Mouse (Mus musculus): ENCODE results near the gene Asap3. TPM values are rescaled to one million over a fixed set of nuclear protein-coding genes. Genes with fewer than 3 reads are reported as not detected.

Gene Asap3
- polyA plus RNA-seq, 1 experiment from 2014 or later: 3.4 TPM

DNA sequence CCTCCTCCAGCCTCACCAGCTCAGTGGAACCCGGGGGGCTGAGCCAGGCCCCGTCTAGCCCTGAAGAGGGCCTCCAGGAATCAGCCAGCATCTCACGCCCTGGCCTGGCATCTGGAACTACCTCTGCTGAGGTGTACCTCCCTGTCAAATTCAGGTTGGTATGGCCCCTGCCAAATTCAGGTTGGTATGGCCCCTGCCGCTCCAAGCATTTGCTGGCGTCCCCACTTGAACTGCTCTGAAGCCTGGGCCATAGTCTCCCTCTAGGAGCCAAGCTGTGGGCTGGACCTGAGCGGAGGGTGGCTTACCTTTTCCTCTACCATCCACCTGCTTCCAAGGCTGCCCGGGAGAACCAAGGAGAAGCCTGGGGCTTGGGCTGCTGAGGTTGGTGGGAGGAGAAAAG, 36.6 kb downstream of the Asap3 start:
- WGBS: 78% methylated on average over 7 of the region's 7 CpGs
- no peak for ATAC-seq (ENCODE audit: extremely low read depth, insufficient number of reproducible peaks, low FRiP score, low TSS enrichment)
- no peak overlapping the region for H3K9ac ChIP-seq
- H3K27me3 ChIP-seq (replicated peaks): peaks cover 87% of the 10 kb centered on the region
- H3K9me3 ChIP-seq: no peaks in the 10 kb centered on the region
- peaks cover 11% of the 10 kb centered on the region for H3K36me3 ChIP-seq
- H3K4me2 ChIP-seq: no peak overlapping the region
- H3K4me3 ChIP-seq: no peak overlapping the region
- peaks cover 40% of the 10 kb centered on the region for H3K4me1 ChIP-seq
- H3K27ac ChIP-seq (replicated peaks): no peak overlapping the region

GRCm38 (mm10) chr4:136244208-136244607, 38.0 kb downstream of the Asap3 start:
- Histone ChIP-seq H3K9ac (no peak overlapping the region), H3K27me3 (replicated peaks) (peaks cover 85% of the 10 kb centered on the region), H3K27ac (replicated peaks) (no peak overlapping the region), H3K36me3 (peaks cover 11% of the 10 kb centered on the region), H3K4me1 (peaks cover 40% of the 10 kb centered on the region), H3K4me2 (no peak overlapping the region), H3K4me3 (no peak overlapping the region), H3K9me3 (no peaks in the 10 kb centered on the region)
- WGBS: 51% methylated on average over 7 of the region's 7 CpGs
- no peak for ATAC-seq (ENCODE audit: extremely low read depth, insufficient number of reproducible peaks, low FRiP score, low TSS enrichment)

GRCm38 (mm10) chr4:136245681-136246080, 39.5 kb downstream of the Asap3 start:
- H3K36me3 ChIP-seq: peaks cover 11% of the 10 kb centered on the region
- no peak overlapping the region for H3K4me3 ChIP-seq
- peaks cover 51% of the 10 kb centered on the region for H3K4me1 ChIP-seq
- no peak for ATAC-seq (ENCODE audit: extremely low read depth, insufficient number of reproducible peaks, low FRiP score, low TSS enrichment)
- no peaks in the 10 kb centered on the region for H3K9me3 ChIP-seq
- H3K9ac ChIP-seq: no peak overlapping the region
- 0 out of 2 replicates have a peak overlapping the region, but pooled peaks have one; percentile 85 for H3K27ac ChIP-seq (replicated peaks)
- H3K4me2 ChIP-seq: 0 out of 2 replicates have a peak overlapping the region, but pooled peaks have one; percentile 88
- peaks cover 87% of the 10 kb centered on the region for H3K27me3 ChIP-seq (replicated peaks)
- 40% methylated on average over 5 of the region's 5 CpGs for WGBS

DNA sequence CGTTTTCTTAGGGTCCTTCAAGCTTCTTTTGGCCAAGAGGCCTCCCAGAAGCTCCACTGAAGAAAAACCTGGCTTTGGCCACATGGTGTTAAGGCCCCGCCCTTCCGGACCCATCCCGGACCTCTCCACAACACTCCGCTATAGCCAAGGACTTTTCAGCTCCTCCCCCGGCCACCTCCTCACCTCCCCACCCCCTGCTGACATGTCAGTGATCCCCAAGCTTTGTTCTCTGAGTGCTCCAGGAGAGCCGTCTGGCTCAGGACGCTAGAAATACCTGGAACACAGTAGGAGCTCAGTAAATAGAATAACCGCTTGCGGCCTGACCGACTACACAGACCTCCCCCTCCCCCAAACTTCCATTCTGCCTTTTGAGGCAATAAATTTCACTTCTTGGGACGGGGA, 40.4 kb downstream of the Asap3 start:
- peak overlapping the region; percentile 87 for H3K9ac ChIP-seq
- H3K4me1 ChIP-seq: peaks cover 51% of the 10 kb centered on the region
- peak overlapping the region; percentile 85 for H3K27ac ChIP-seq (replicated peaks)
- ATAC-seq (ENCODE audit: extremely low read depth, insufficient number of reproducible peaks, low FRiP score, low TSS enrichment): no peak
- H3K36me3 ChIP-seq: peaks cover 7% of the 10 kb centered on the region; the same call in 1 of the 2 replicates
- no peaks in the 10 kb centered on the region for H3K9me3 ChIP-seq
- H3K4me2 ChIP-seq: peak overlapping the region; percentile 88
- H3K27me3 ChIP-seq (replicated peaks): peaks cover 78% of the 10 kb centered on the region
- WGBS: 2% methylated on average over 12 of the region's 12 CpGs
- peak overlapping the region; percentile 77 for H3K4me3 ChIP-seq

- no peak for ATAC-seq (ENCODE audit: extremely low read depth, insufficient number of reproducible peaks, low FRiP score, low TSS enrichment)
- peaks cover 7% of the 10 kb centered on the region; the same call in 1 of the 2 replicates for H3K36me3 ChIP-seq
- peak overlapping the region; percentile 88 for H3K4me2 ChIP-seq
- 2% methylated on average over 14 of the region's 14 CpGs for WGBS
- H3K9me3 ChIP-seq: no peaks in the 10 kb centered on the region
- peaks cover 72% of the 10 kb centered on the region for H3K27me3 ChIP-seq (replicated peaks)
- H3K9ac ChIP-seq: peak overlapping the region; percentile 87
- peaks cover 51% of the 10 kb centered on the region for H3K4me1 ChIP-seq
- peak overlapping the region; percentile 85 for H3K27ac ChIP-seq (replicated peaks)
- peak overlapping the region; percentile 77 for H3K4me3 ChIP-seq
These were observed 41.2 kb downstream of the Asap3 start for GRCm38 (mm10) chr4:136247386-136247728.

GRCm38 (mm10) chr4:136247729-136248463, 41.7 kb downstream of the Asap3 start, which contains the start of gene Tcea3:
Gene Tcea3 (plus strand): TSS chr4:136247729.
- Histone ChIP-seq H3K27ac (replicated peaks) (peak within 1 kb of the TSS; percentile 85), H3K9me3 (no peaks in the 10 kb centered on the region), H3K27me3 (replicated peaks) (peaks cover 67% of the 10 kb centered on the region), H3K4me1 (peaks cover 51% of the 10 kb centered on the region), H3K4me2 (peak within 1 kb of the TSS; percentile 88), H3K36me3 (peaks cover 7% of the 10 kb centered on the region; the same call in 1 of the 2 replicates), H3K9ac (peak within 1 kb of the TSS; percentile 87), H3K4me3 (peak within 1 kb of the TSS; percentile 77)
- under 1% methylated on average over 46 of the region's 46 CpGs for WGBS
- peak; percentile 21 for ATAC-seq (ENCODE audit: extremely low read depth, insufficient number of reproducible peaks, low FRiP score, low TSS enrichment)

DNA sequence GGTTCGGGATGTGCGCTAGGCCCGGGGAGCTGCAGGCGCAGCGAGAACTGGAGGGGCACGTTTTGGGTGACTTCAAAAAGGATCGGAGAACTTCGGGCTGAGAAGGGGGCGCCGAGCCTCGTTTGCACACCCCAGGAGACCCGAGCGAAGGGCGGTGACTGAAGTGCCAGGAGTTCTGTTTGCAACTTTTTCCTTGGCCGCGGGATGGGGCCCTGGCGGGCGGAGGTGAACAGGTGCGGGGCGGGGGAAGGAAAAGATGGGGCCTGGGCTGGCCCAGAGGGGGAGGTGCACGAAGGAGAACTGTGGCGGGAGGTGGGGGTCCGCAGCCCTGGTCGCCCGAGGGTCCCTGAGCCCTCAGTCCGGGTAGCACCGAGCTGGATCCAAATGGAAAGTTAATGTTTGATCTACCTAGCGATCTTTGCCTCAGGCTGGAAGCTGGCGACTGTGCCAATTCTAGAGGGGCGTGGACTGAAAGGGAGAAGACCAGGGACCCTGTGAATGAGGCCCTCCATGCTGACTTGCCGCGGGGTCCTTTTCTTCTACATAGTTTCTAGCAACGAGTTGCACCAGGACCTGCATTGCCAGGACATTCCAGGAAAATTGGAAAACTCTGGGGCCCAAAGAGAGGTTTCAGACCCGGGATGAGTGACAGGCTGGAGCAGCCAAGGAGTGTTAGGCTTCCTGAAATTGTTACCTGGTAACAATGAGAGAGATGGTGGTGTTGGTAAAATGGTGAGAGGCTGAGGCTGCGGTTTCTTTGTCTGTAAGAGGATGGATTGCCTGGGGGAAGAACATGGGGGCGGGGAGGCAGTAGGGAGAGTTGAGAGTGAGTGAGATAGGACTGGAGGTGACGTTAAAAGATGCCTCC, 42.5 kb downstream of the Asap3 start:
- peaks cover 60% of the 10 kb centered on the region for H3K27me3 ChIP-seq (replicated peaks)
- peak overlapping the region; percentile 87 for H3K9ac ChIP-seq
- peak overlapping the region; percentile 77 for H3K4me3 ChIP-seq
- H3K4me1 ChIP-seq: peaks cover 55% of the 10 kb centered on the region
- no peak for ATAC-seq (ENCODE audit: extremely low read depth, insufficient number of reproducible peaks, low FRiP score, low TSS enrichment)
- peak overlapping the region; percentile 85 for H3K27ac ChIP-seq (replicated peaks)
- under 1% methylated on average over 36 of the region's 37 CpGs for WGBS
- H3K4me2 ChIP-seq: peak overlapping the region; percentile 88
- peaks cover 6% of the 10 kb centered on the region; the same call in 1 of the 2 replicates for H3K36me3 ChIP-seq
- H3K9me3 ChIP-seq: no peaks in the 10 kb centered on the region

DNA sequence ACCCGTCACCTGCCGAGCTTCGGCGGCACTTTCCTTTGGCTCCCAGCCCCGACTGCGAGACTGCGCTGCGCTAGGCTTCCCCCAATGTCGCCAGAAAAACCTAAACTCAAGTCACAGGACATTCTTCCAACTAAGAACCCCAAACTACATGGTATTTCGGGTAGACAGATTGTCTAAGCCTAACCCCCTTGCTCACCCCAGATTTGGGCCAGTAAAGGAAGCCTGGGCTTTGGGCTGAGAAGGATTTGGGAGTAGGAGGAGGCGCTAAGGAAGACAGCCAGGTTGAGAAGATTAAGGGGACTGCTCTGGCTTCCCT, 43.1 kb downstream of the Asap3 start:
- H3K27me3 ChIP-seq (replicated peaks): peaks cover 60% of the 10 kb centered on the region
- ATAC-seq (ENCODE audit: extremely low read depth, insufficient number of reproducible peaks, low FRiP score, low TSS enrichment): no peak
- H3K4me1 ChIP-seq: peaks cover 55% of the 10 kb centered on the region
- 19% methylated on average over 11 of the region's 11 CpGs for whole genome bisulfite sequencing
- peak overlapping the region; percentile 88 for H3K4me2 ChIP-seq
- H3K9ac ChIP-seq: peak overlapping the region; percentile 87
- H3K36me3 ChIP-seq: no peaks in the 10 kb centered on the region
- peak overlapping the region; percentile 77 for H3K4me3 ChIP-seq
- no peaks in the 10 kb centered on the region for H3K9me3 ChIP-seq
- H3K27ac ChIP-seq (replicated peaks): 0 out of 2 replicates have a peak overlapping the region, but pooled peaks have one; percentile 85

DNA sequence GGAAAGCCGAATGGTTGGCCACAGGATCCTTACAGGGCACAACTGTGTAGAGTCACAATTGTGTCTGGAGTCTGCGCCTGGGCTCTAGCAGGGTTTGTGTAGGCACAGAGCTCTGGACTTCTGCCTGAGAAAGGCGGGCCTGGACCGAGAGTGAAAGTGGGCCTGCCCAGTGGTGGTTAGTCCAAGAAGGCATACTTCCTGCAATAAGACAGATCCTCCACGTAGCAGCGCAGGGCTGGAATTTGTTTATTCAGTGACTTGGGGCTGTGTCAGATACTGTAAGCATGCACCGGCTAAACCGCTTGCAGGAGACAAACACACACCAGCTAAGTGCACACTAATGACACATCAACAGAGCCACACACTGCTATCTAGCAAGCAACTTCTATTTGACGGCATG, 43.6 kb downstream of the Asap3 start:
- Histone ChIP-seq H3K4me2 (peak overlapping the region; percentile 88), H3K9me3 (no peaks in the 10 kb centered on the region), H3K4me1 (peaks cover 52% of the 10 kb centered on the region), H3K4me3 (peak overlapping the region; percentile 77), H3K27ac (replicated peaks) (no peak overlapping the region), H3K27me3 (replicated peaks) (peaks cover 57% of the 10 kb centered on the region), H3K9ac (peak overlapping the region; percentile 87), H3K36me3 (0 out of 2 replicates have a peak, but pooled peaks cover 3% of the 10 kb centered on the region)
- 31% methylated on average over 9 of the region's 9 CpGs for WGBS
- no peak for ATAC-seq (ENCODE audit: extremely low read depth, insufficient number of reproducible peaks, low FRiP score, low TSS enrichment)

DNA sequence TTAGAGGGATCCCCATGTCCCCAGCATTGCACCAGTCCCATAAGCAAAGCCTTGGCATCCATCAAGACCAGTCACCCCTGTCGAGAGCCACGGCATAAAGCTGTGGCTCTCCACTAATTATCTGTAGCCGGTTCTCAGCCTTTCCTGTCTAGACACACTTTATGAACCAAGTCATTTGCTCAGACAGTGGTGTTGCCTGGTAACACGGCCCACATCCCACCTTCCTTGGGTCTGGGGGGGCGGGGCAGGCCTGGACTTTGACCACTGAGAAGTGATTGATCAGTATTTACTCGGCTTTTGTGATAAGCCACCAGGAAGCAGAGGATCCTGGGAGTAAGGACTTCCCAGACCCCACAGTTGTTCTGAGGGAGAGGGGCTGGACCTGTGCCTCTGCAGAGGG, 49.8 kb downstream of the Asap3 start:
- 38% methylated on average over 6 of the region's 6 CpGs for whole genome bisulfite sequencing
- no peak overlapping the region for H3K9ac ChIP-seq
- no peak for ATAC-seq (ENCODE audit: extremely low read depth, insufficient number of reproducible peaks, low FRiP score, low TSS enrichment)
- H3K27me3 ChIP-seq (replicated peaks): no peaks in the 10 kb centered on the region
- peaks cover 11% of the 10 kb centered on the region for H3K4me1 ChIP-seq
- H3K36me3 ChIP-seq: peaks cover 19% of the 10 kb centered on the region
- H3K4me2 ChIP-seq: no peak overlapping the region
- H3K4me3 ChIP-seq: no peak overlapping the region
- no peaks in the 10 kb centered on the region for H3K9me3 ChIP-seq
- no peak overlapping the region for H3K27ac ChIP-seq (replicated peaks)

DNA sequence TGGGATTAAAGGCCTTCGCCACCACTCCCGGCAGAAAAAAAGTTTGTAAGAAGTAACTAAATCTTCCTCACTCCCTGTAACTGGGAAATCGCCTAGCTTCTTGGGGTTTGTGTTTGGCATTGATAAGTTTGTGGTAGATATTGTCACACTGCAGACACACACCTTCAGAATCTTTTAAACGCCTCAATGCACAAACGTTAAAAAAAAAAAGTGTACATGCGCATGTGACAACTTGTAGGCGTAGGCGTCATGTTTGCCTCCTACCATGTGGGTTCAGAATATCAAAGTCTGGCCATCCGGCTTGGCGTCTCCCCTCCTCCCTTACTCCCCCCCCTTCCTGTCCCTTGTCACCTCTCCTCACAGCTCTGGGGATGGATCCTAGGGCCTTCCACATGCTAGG, 50.5 kb downstream of the Asap3 start:
- ATAC-seq (ENCODE audit: extremely low read depth, insufficient number of reproducible peaks, low FRiP score, low TSS enrichment): no peak
- WGBS: 54% methylated on average over 10 of the region's 10 CpGs

More for the DNA sequence above, 50.5 kb downstream of the Asap3 start:
- Histone ChIP-seq H3K36me3 (peaks cover 19% of the 10 kb centered on the region), H3K4me2 (no peak overlapping the region), H3K4me1 (peaks cover 18% of the 10 kb centered on the region), H3K4me3 (no peak overlapping the region), H3K27me3 (replicated peaks) (no peaks in the 10 kb centered on the region), H3K27ac (replicated peaks) (no peak overlapping the region), H3K9me3 (no peaks in the 10 kb centered on the region), H3K9ac (no peak overlapping the region)

Measured in heart, embryonic 13.5 days (tissue).